Mouse (Mus musculus) myocyte (in vitro differentiated cells): Measurements from ENCODE around the gene Zmynd8.

Experiments
- E2F4 ChIP-seq: IDR thresholded peaks from one replicate; pipeline ENCODE4 v1.6.1; 2011; ENCODE audit warnings: mild to moderate bottlenecking, control low read depth, moderate library complexity; ENCODE audit not compliant: insufficient read depth
- MAX ChIP-seq: IDR thresholded peaks from one replicate; pipeline ENCODE4 v1.6.1; 2011; ENCODE audit warnings: low read depth, mild to moderate bottlenecking, control low read depth
- MYOD1 ChIP-seq, 3 experiments: IDR thresholded peaks; one replicate each; pipeline ENCODE4 v1.6.1; 2011; ENCODE audit warnings: control low read depth in 2 of 3, low read depth in 2 of 3, mild to moderate bottlenecking in 2 of 3, moderate library complexity in 1 of 3; ENCODE audit not compliant: insufficient read length in 2 of 3, control insufficient read depth in 1 of 3
- POLR2A ChIP-seq: IDR thresholded peaks from one replicate; pipeline ENCODE4 v1.6.1; 2011; ENCODE audit warnings: low read depth, mild to moderate bottlenecking, control low read depth, moderate library complexity; ENCODE audit not compliant: insufficient read length
- POLR2AphosphoS2 ChIP-seq: IDR thresholded peaks from one replicate; pipeline ENCODE4 v1.6.1; 2011; ENCODE audit warnings: low read depth, control low read depth; ENCODE audit not compliant: insufficient read length
- REST ChIP-seq: IDR thresholded peaks from one replicate; pipeline ENCODE4 v1.6.1; 2011; ENCODE audit warnings: mild to moderate bottlenecking, control low read depth, moderate library complexity; ENCODE audit not compliant: insufficient read depth, insufficient read length
- TCF12 ChIP-seq: IDR thresholded peaks from one replicate; pipeline ENCODE4 v1.6.1; 2011; ENCODE audit warnings: mild to moderate bottlenecking, control low read depth; ENCODE audit not compliant: poor library complexity, insufficient read depth, severe bottlenecking
- TCF3 ChIP-seq: IDR thresholded peaks from one replicate; pipeline ENCODE4 v1.6.1; 2011; ENCODE audit warnings: low read depth, control low read depth; ENCODE audit not compliant: insufficient read length
- USF1 ChIP-seq: IDR thresholded peaks from one replicate; pipeline ENCODE4 v1.6.1; 2011; ENCODE audit warnings: low read depth, mild to moderate bottlenecking, control low read depth, moderate library complexity

DNA sequence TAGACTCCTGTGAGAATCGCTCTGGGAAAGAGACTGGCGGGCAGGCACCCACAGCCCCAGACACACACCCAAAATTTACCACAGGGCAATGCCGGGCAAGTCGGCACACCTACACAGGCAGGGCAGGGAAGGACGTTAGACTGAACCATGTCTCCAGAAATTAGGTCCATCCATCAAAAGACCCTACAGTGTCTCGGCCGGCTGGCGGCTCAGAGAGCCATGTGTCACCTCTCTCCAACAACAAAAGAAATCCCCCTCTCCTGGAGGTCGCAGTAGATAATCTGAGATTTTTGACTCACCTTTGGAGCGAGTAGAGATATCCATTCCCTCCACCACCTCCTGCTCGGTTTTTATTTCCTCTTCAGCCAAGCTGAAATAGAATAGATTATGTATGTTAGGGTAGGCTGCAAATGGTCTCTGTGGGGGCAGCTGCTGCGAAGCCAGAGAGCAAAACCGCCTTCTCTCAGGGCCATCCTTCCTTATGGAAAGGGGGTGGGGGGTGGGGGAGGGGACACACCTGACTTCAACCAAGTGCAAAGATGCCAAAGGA, 23.3 kb downstream of the Zmynd8 start:
- TF ChIP-seq POLR2A (no peak), TCF12 (no peak), REST (no peak), E2F4 (no peak), TCF3 (no peak), MYOD1 (IDR thresholded peaks at IDR 0.05; ENCODE audit: control insufficient read depth in 1 of 3, insufficient read length in 2 of 3, low read depth in 2 of 3) (no peak), USF1 (no peak), POLR2AphosphoS2 (no peak), MAX (no peak)
